Mouse (Mus musculus): ENCODE results near the gene Psmc5. TPM values are rescaled to one million over a fixed set of nuclear protein-coding genes. Genes with fewer than 3 reads are reported as not detected.

Gene Psmc5
- polyA plus RNA-seq, 1 experiment from 2014 or later = 310 TPM

DNA sequence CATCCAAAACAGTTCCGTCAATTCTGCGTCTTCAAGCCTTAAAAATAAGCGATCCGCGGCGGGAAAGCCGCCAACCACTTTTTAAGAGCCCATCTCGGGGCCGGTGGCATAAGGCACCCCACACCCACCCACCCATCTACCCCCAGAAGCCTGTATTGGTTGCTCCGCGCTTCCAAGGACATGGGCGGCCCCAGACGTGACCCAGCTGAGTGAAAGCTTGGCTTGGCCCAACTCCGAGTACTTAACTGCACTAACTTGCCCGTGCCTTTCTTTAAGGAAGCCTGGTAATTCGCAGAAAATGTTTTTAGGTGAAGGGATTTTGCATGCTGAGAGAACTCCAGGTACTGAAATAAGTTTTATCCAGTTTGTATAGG is 17.3 kb downstream of the Psmc5 start:
- peak overlapping the region; percentile 66 for H3K4me2 ChIP-seq
- 9% methylated on average over 16 of the region's 16 CpGs for WGBS
- no peaks in the 10 kb centered on the region for H3K9me3 ChIP-seq (ENCODE audit: control insufficient read depth, low read length)
- ATAC-seq (replicated peaks; ENCODE audit: low FRiP score) (peak; percentile 21; the same call in 1 of the 2 replicates), DNase-seq (ENCODE audit: low spot score) (no peak)
- H3K27ac ChIP-seq (ENCODE audit: low read depth, low read length) = peak overlapping the region; percentile 77
- H3K36me3 ChIP-seq (ENCODE audit: control insufficient read depth, insufficient read depth, low read length) = no peaks in the 10 kb centered on the region
- no peaks in the 10 kb centered on the region for H3K27me3 ChIP-seq (replicated peaks; ENCODE audit: control insufficient read depth, insufficient read depth, low read length)
- H3K4me3 ChIP-seq (ENCODE audit: low read depth, low read length) = peak overlapping the region; percentile 99
- peaks cover 38% of the 10 kb centered on the region for H3K4me1 ChIP-seq (replicated peaks; ENCODE audit: control insufficient read depth, insufficient read depth, low read length)
- H3K9ac ChIP-seq (ENCODE audit: low read depth, low read length) = peak overlapping the region; percentile 64

DNA sequence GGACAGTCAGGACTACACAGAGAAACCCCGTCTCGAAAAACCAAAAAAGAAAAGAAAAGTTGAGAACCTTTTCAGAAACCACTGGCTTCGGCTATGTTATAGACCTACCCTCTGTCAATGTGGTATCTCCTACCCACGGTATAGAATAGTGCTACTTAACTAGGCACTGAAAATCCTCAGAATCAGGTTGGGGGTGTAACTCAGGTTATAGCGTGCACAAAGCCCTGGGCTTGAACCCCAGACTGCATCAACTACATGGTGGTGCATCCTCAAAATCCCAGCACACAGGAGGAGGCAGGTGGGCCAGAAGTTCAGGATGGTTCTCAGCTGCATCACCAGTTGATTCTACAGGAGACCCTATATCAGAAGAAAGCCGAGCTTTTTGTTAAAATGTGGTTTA is 17.9 kb downstream of the Psmc5 start:
- Histone ChIP-seq H3K27me3 (replicated peaks; ENCODE audit: control insufficient read depth, insufficient read depth, low read length) (no peaks in the 10 kb centered on the region), H3K4me1 (replicated peaks; ENCODE audit: control insufficient read depth, insufficient read depth, low read length) (peaks cover 33% of the 10 kb centered on the region), H3K9me3 (ENCODE audit: control insufficient read depth, low read length) (no peaks in the 10 kb centered on the region), H3K4me2 (peak overlapping the region; percentile 66), H3K4me3 (ENCODE audit: low read depth, low read length) (peak overlapping the region; percentile 99; the same call in 1 of the 2 replicates), H3K36me3 (ENCODE audit: control insufficient read depth, insufficient read depth, low read length) (no peaks in the 10 kb centered on the region), H3K9ac (ENCODE audit: low read depth, low read length) (peak overlapping the region; percentile 64; the same call in 1 of the 2 replicates), H3K27ac (ENCODE audit: low read depth, low read length) (no peak overlapping the region)
- ATAC-seq (replicated peaks; ENCODE audit: low FRiP score) (no peak), DNase-seq (ENCODE audit: low spot score) (no peak)
- WGBS = 88% methylated on average over 6 of the region's 6 CpGs

DNA sequence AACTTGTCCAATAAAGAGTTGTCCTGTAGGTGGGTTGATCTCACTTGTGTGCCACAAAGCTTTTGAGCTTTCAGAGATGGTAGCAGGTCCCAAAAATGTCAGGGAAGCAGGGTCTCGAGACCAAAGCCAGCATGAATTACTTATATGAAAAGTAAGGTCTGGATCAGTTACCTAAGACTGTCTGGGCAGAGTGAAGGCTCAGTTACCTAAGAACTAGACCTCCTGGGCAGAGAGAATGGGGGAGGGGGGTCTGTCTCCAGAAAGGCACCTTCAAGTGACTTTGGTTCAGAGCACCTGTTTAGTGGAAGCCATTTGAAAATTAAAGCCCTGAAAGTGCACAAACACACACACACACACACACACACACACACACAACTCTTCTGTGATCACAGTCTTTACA is 18.4 kb downstream of the Psmc5 start:
- ATAC-seq (replicated peaks; ENCODE audit: low FRiP score) (no peak), DNase-seq (ENCODE audit: low spot score) (no peak)
- no peak overlapping the region for H3K9ac ChIP-seq (ENCODE audit: low read depth, low read length)
- no peak overlapping the region for H3K27ac ChIP-seq (ENCODE audit: low read depth, low read length)
- H3K4me3 ChIP-seq (ENCODE audit: low read depth, low read length) = no peak overlapping the region
- H3K4me2 ChIP-seq = no peak overlapping the region
- peaks cover 28% of the 10 kb centered on the region for H3K4me1 ChIP-seq (replicated peaks; ENCODE audit: control insufficient read depth, insufficient read depth, low read length)
- H3K9me3 ChIP-seq (ENCODE audit: control insufficient read depth, low read length) = no peaks in the 10 kb centered on the region
- no peaks in the 10 kb centered on the region for H3K27me3 ChIP-seq (replicated peaks; ENCODE audit: control insufficient read depth, insufficient read depth, low read length)
- no peaks in the 10 kb centered on the region for H3K36me3 ChIP-seq (ENCODE audit: control insufficient read depth, insufficient read depth, low read length)
- 86% methylated on average over 1 of the region's 1 CpGs for WGBS

DNA sequence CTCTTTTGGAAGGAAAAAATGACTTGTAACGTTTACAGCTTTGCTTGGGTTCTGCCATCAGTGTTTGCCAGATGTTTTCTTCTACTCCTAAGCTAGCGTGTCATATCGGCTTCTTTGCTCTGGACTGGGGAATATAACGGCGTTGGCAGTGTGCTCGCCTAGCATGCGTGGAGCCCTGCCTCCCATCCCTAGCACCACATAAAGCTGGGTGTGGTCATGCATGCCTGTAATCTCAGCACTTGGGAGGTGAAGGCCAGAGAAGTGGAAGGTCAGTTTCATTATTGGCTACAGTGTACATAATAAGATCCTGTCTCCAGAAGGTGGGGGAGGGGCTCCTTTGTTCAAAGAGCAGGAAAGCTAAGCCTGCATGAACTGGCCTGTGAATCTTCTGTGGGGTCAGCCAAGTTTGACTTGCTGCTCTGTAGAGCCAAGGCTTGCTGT is 19.0 kb downstream of the Psmc5 start:
- no peak for DNase-seq (ENCODE audit: low spot score)
- Histone ChIP-seq H3K27ac (ENCODE audit: low read depth, low read length) (no peak overlapping the region), H3K4me2 (no peak overlapping the region), H3K27me3 (replicated peaks; ENCODE audit: control insufficient read depth, insufficient read depth, low read length) (no peaks in the 10 kb centered on the region), H3K4me1 (replicated peaks; ENCODE audit: control insufficient read depth, insufficient read depth, low read length) (peaks cover 28% of the 10 kb centered on the region), H3K36me3 (ENCODE audit: control insufficient read depth, insufficient read depth, low read length) (no peaks in the 10 kb centered on the region), H3K9me3 (ENCODE audit: control insufficient read depth, low read length) (no peaks in the 10 kb centered on the region), H3K9ac (ENCODE audit: low read depth, low read length) (no peak overlapping the region), H3K4me3 (ENCODE audit: low read depth, low read length) (no peak overlapping the region)
- 81% methylated on average over 7 of the region's 7 CpGs for WGBS
- ATAC-seq (replicated peaks; ENCODE audit: low FRiP score) = no peak

DNA sequence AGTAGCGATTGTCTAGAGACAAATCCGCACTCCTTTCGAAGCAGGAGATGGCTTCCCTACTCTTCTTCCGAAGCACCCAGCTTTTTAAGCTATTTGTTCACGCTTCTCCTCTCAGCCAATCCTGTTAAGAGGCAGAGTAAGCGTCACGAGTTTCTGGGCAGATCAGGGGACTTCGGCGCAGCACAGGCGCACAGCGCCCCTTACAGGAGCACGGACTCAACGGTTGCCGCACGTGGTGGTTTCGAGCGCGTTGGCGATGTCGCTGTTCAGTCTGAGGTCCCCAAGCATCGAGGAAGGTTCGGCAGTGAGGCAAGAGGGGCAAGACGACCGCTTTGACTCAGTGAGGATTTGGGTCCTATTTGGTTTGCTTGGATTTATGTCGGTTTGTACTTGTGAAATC is 20.5 kb downstream of the Psmc5 start, which contains the start of gene Tcam1:
Gene Tcam1 (plus strand): TSS at position 219 of the 400 bp plus-strand sequence.
- peak; percentile 57 for ATAC-seq (replicated peaks; ENCODE audit: low FRiP score)
- Histone ChIP-seq H3K9me3 (ENCODE audit: control insufficient read depth, low read length) (no peaks in the 10 kb centered on the region), H3K9ac (ENCODE audit: low read depth, low read length) (no peak within 1 kb of the TSS), H3K4me3 (ENCODE audit: low read depth, low read length) (no peak within 1 kb of the TSS; the same call in 1 of the 2 replicates), H3K36me3 (ENCODE audit: control insufficient read depth, insufficient read depth, low read length) (no peaks in the 10 kb centered on the region), H3K4me2 (peak within 1 kb of the TSS; percentile 44), H3K27ac (ENCODE audit: low read depth, low read length) (no peak within 1 kb of the TSS), H3K27me3 (replicated peaks; ENCODE audit: control insufficient read depth, insufficient read depth, low read length) (no peaks in the 10 kb centered on the region), H3K4me1 (replicated peaks; ENCODE audit: control insufficient read depth, insufficient read depth, low read length) (peaks cover 19% of the 10 kb centered on the region)
- peak; percentile 91 for DNase-seq (ENCODE audit: low spot score)
- 6% methylated on average over 25 of the region's 25 CpGs for WGBS

DNA sequence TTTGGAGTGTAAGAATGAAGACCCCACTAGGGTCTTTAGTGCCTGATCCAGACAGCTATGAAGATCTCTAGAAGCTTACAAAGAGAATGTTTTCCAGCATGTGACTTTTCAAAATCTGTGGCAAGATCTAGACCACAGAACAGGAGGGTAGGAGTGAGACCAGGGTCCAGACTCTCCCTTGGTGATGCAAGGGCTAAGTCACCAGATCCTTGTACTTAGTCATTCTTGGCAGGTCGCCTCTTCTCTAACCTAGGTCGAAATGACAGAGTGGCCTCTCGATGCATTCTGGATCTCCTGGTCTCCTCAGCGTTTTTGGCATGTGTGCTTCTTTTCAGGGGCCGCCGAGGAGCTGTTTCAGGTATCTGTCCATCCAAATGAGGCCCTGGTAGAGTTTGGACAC is 26.5 kb downstream of the Psmc5 start:
- Histone ChIP-seq H3K27ac (ENCODE audit: low read depth, low read length) (no peak overlapping the region), H3K36me3 (ENCODE audit: control insufficient read depth, insufficient read depth, low read length) (no peaks in the 10 kb centered on the region), H3K9me3 (ENCODE audit: control insufficient read depth, low read length) (no peaks in the 10 kb centered on the region), H3K9ac (ENCODE audit: low read depth, low read length) (no peak overlapping the region), H3K4me1 (replicated peaks; ENCODE audit: control insufficient read depth, insufficient read depth, low read length) (no peaks in the 10 kb centered on the region), H3K4me3 (ENCODE audit: low read depth, low read length) (no peak overlapping the region), H3K4me2 (no peak overlapping the region), H3K27me3 (replicated peaks; ENCODE audit: control insufficient read depth, insufficient read depth, low read length) (no peaks in the 10 kb centered on the region)
- no peak for ATAC-seq (replicated peaks; ENCODE audit: low FRiP score)
- DNase-seq (ENCODE audit: low spot score) = no peak
- 82% methylated on average over 6 of the region's 6 CpGs for WGBS

DNA sequence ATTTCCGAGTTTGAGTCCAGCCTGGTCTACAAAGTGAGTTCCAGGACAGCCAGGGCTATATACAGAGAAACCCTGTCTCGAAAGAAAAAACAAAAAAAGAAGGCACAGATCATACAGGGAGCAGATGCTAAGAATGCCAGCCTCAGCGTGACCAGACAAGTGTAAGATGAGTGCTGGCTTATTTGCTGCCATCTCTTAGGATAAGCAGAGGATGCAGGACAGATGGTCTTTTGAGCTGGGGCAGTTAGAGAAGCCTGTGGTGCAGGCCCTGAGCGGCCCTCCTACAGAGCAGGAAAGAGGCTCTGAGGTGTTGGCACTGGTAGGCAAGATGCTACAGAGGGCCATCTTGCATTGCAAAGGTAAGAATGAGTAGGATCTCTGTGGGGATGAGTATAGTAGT is 27.4 kb downstream of the Psmc5 start:
- Histone ChIP-seq H3K4me1 (replicated peaks; ENCODE audit: control insufficient read depth, insufficient read depth, low read length) (no peaks in the 10 kb centered on the region), H3K9me3 (ENCODE audit: control insufficient read depth, low read length) (no peaks in the 10 kb centered on the region), H3K4me2 (no peak overlapping the region), H3K9ac (ENCODE audit: low read depth, low read length) (no peak overlapping the region), H3K27me3 (replicated peaks; ENCODE audit: control insufficient read depth, insufficient read depth, low read length) (no peaks in the 10 kb centered on the region), H3K27ac (ENCODE audit: low read depth, low read length) (no peak overlapping the region), H3K4me3 (ENCODE audit: low read depth, low read length) (no peak overlapping the region), H3K36me3 (ENCODE audit: control insufficient read depth, insufficient read depth, low read length) (no peaks in the 10 kb centered on the region)
- ATAC-seq (replicated peaks; ENCODE audit: low FRiP score) (no peak), DNase-seq (ENCODE audit: low spot score) (no peak)
- 74% methylated on average over 4 of the region's 4 CpGs for WGBS

DNA sequence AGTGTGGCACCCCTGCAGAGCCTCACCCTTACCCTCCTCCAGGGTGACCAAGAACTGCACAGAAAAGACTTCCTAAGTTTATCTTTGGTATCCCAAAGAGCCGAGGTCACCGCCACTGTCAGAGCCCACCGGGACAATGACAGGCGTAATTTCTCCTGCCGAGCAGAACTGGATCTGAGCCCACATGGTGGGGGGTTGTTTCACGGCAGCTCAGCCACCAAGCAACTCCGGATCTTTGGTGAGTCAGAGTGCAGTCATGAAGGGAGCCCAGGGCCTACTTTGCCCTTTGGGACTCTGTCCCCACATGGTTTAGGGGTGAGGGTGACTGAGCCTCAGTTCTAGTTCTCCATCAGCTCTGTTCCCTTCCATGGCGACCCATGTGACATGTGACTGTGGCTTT is 28.2 kb downstream of the Psmc5 start:
- no peak overlapping the region for H3K27ac ChIP-seq (ENCODE audit: low read depth, low read length)
- WGBS = 72% methylated on average over 8 of the region's 8 CpGs
- no peak for ATAC-seq (replicated peaks; ENCODE audit: low FRiP score)
- no peak overlapping the region for H3K9ac ChIP-seq (ENCODE audit: low read depth, low read length)
- H3K4me2 ChIP-seq = no peak overlapping the region
- H3K4me1 ChIP-seq (replicated peaks; ENCODE audit: control insufficient read depth, insufficient read depth, low read length) = no peaks in the 10 kb centered on the region
- no peaks in the 10 kb centered on the region for H3K9me3 ChIP-seq (ENCODE audit: control insufficient read depth, low read length)
- no peaks in the 10 kb centered on the region for H3K36me3 ChIP-seq (ENCODE audit: control insufficient read depth, insufficient read depth, low read length)
- no peaks in the 10 kb centered on the region for H3K27me3 ChIP-seq (replicated peaks; ENCODE audit: control insufficient read depth, insufficient read depth, low read length)
- DNase-seq (ENCODE audit: low spot score) = no peak
- H3K4me3 ChIP-seq (ENCODE audit: low read depth, low read length) = no peak overlapping the region

DNA sequence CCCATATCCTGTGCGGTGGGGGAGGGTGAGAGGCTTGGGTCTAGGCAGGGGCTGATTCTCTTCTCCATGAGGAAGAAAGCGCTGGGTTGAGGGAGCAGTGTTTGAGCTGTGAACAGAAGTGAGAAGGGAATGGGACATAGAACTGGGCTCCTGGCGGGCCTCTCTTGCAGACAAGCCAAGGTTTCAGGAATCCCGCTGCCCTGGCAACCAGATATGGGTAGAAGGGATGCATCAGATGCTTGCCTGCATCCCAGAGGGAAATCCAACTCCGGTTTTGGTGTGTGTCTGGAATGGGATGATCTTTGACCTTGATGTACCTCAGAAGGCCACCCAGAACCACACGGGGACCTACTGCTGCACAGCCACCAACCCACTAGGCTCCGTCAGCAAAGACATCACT is 30.3 kb downstream of the Psmc5 start:
- Histone ChIP-seq H3K9me3 (ENCODE audit: control insufficient read depth, low read length) (no peaks in the 10 kb centered on the region), H3K4me2 (no peak overlapping the region), H3K4me1 (replicated peaks; ENCODE audit: control insufficient read depth, insufficient read depth, low read length) (no peaks in the 10 kb centered on the region), H3K36me3 (ENCODE audit: control insufficient read depth, insufficient read depth, low read length) (no peaks in the 10 kb centered on the region), H3K27me3 (replicated peaks; ENCODE audit: control insufficient read depth, insufficient read depth, low read length) (no peaks in the 10 kb centered on the region), H3K4me3 (ENCODE audit: low read depth, low read length) (no peak overlapping the region), H3K27ac (ENCODE audit: low read depth, low read length) (no peak overlapping the region), H3K9ac (ENCODE audit: low read depth, low read length) (no peak overlapping the region)
- 81% methylated on average over 7 of the region's 7 CpGs for WGBS
- DNase-seq (ENCODE audit: low spot score) (no peak), ATAC-seq (replicated peaks; ENCODE audit: low FRiP score) (no peak)
